Mouse (Mus musculus): ENCODE results near the gene Ctbs.
"Not testable (repeated sequence)": the region's sequence is repeated elsewhere in the genome, so short reads cannot be mapped to it uniquely, and the experiment has no call there.

GRCm38 (mm10) chr3:146433063-146433462 is 16.5 kb upstream of the Ctbs start:
- not testable (repeated sequence) for TF ChIP-seq POLR2A, CTCF (IDR thresholded peaks at IDR 0.05; ENCODE audit: insufficient read depth, low read depth, low read length)

Data from olfactory bulb, adult 2 months (tissue).